Mouse (Mus musculus): ENCODE data around the gene Dll3.
"Not testable (repeated sequence)": the region's sequence is repeated elsewhere in the genome, so short reads cannot be mapped to it uniquely, and the experiment has no call there.

Dll3 gene

GRCm38 (mm10) chr7:28251976-28252375, 50.1 kb downstream of the Dll3 start:
- DNase-seq (ENCODE audit: low spot score), result no peak

- no peak for DNase-seq (ENCODE audit: low spot score)
Observed at GRCm38 (mm10) chr7:28248957-28249356, 53.1 kb downstream of the Dll3 start.

- DNase-seq (ENCODE audit: low spot score), result not testable (repeated sequence)
Observed at GRCm38 (mm10) chr7:28243943-28244342, 58.1 kb downstream of the Dll3 start.

All from testis, postnatal 14 days (tissue).